Mouse (Mus musculus): Measurements from ENCODE around the gene Amot.

Gene Amot

GRCm38 (mm10) chrX:145504717-145505415 is at the start of gene Amot:
TSS of gene Amot (minus strand) at chrX:145505181.
- peak; percentile 82 for DNase-seq (ENCODE audit: low spot score)

GRCm38 (mm10) chrX:145545060-145545459 is 40.1 kb upstream of the Amot start:
- DNase-seq (ENCODE audit: low spot score): no peak

GRCm38 (mm10) chrX:145543602-145544490 is 38.9 kb upstream of the Amot start:
- DNase-seq (ENCODE audit: low spot score): no peak

- DNase-seq (ENCODE audit: low spot score): no peak
Observed at GRCm38 (mm10) chrX:145541050-145541449, 36.1 kb upstream of the Amot start.

- DNase-seq (ENCODE audit: low spot score): no peak
Observed at GRCm38 (mm10) chrX:145540321-145540720, 35.3 kb upstream of the Amot start.

GRCm38 (mm10) chrX:145529602-145530001 is 24.6 kb upstream of the Amot start:
- no peak for DNase-seq (ENCODE audit: low spot score)

- DNase-seq (ENCODE audit: low spot score): no peak
Observed at GRCm38 (mm10) chrX:145516322-145517066, 11.5 kb upstream of the Amot start.

- no peak for DNase-seq (ENCODE audit: low spot score)
Observed at GRCm38 (mm10) chrX:145515498-145516158, 10.6 kb upstream of the Amot start.

GRCm38 (mm10) chrX:145510675-145511074 is 5.7 kb upstream of the Amot start:
- no peak for DNase-seq (ENCODE audit: low spot score)

GRCm38 (mm10) chrX:145505457-145506201 is 648 bp upstream of the Amot start:
- DNase-seq (ENCODE audit: low spot score): peak; percentile 77

GRCm38 (mm10) chrX:145501666-145502355 is 3.2 kb downstream of the Amot start:
- DNase-seq (ENCODE audit: low spot score): no peak

GRCm38 (mm10) chrX:145499101-145499500 is 5.9 kb downstream of the Amot start:
- DNase-seq (ENCODE audit: low spot score): no peak

- DNase-seq (ENCODE audit: low spot score): no peak
Observed at GRCm38 (mm10) chrX:145498691-145499090, 6.3 kb downstream of the Amot start.

GRCm38 (mm10) chrX:145497486-145497885 is 7.5 kb downstream of the Amot start:
- DNase-seq (ENCODE audit: low spot score): no peak

GRCm38 (mm10) chrX:145495381-145495780 is 9.6 kb downstream of the Amot start:
- DNase-seq (ENCODE audit: low spot score): no peak

GRCm38 (mm10) chrX:145490821-145491220 is 14.2 kb downstream of the Amot start:
- no peak for DNase-seq (ENCODE audit: low spot score)

GRCm38 (mm10) chrX:145490417-145490816 is 14.6 kb downstream of the Amot start:
- DNase-seq (ENCODE audit: low spot score): no peak

GRCm38 (mm10) chrX:145489950-145490349 is 15.0 kb downstream of the Amot start:
- DNase-seq (ENCODE audit: low spot score): no peak

- DNase-seq (ENCODE audit: low spot score): no peak
Observed at GRCm38 (mm10) chrX:145485495-145485894, 19.5 kb downstream of the Amot start.

GRCm38 (mm10) chrX:145483486-145484055 is 21.4 kb downstream of the Amot start:
- DNase-seq (ENCODE audit: low spot score): no peak
